Mouse (Mus musculus) E14TG2a.4 (cell line): ENCODE measurements around the gene Ess2.

Source experiments
- CTCF ChIP-seq: conservative IDR thresholded peaks from 2 replicates; pipeline ENCODE4 v1.5.1; 2014; ENCODE audit warnings: low read length
- NANOG ChIP-seq: IDR thresholded peaks from 2 replicates; pipeline ENCODE4 v1.6.1; 2014; ENCODE audit warnings: borderline replicate concordance, low read length, mixed read lengths
- POU5F1 ChIP-seq: IDR thresholded peaks from 2 replicates; pipeline ENCODE4 v1.6.1; 2014; ENCODE audit warnings: low read length, borderline replicate concordance

- TF ChIP-seq CTCF (no peak), NANOG (no peak), POU5F1 (no peak)
Measured at GRCm38 (mm10) chr16:17949421-17949877, 38.3 kb upstream of the Ess2 start.
